In the genomic region with DNA sequence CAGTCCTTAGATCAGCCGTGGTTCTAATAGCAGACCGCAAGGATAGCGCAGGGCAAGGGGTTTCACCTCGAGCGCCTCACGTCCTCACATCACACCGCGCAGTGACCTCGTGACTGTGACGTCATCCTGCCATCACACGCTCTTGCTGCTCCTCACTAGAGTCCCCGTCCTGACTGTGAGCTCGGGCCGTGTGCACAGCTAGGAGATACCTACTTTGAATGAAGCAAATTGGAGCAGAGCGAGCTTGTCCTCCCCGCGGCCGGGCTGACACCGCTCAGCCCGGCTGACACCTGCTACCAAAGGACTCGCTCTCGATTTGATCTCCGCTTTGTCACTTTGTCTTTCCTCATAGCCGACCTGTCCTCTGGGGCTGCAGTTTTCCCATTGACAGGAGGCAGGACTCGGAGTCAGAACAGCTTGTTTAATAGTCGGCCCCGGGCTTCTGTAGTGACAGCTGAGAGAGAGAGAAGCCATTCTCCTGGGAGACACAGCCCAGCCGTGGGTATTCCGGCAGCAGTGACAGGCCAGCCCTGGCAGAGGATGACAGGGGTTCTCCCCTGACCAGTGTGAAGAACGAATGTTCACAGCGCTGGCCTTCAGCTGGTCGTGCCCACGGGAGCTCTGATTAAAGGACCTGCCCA, we compare ENCODE assay signal across 12 mouse cellular contexts.
DNase-seq lines count a peak whose midpoint lies in the region; ATAC-seq and TF ChIP-seq lines count a peak whose summit lies in the region.
"Had no signal": no experiment of that assay in that cellular context is flagged by ENCODE, and none has a peak within 500 bp of the region (broad histone marks: within the 10 kb centered on the region; RNA-seq: fewer than 3 reads in every experiment).

No protein-coding gene starts in this region.

- no peak overlapping the region for H3K4me3 ChIP-seq in heart, embryonic 14.5 days (ENCODE audit: control insufficient read depth in 1 of 2, insufficient read depth in 1 of 2, low read depth in 1 of 2, low read length in 2 of 2)
- 0 out of 2 replicates have a peak overlapping the region, but pooled peaks have one; percentile 4 for H3K4me3 ChIP-seq in hindbrain, embryonic 11.5 days (ENCODE audit: low read depth, low read length)
- no peak overlapping the region for H3K4me3 ChIP-seq in midbrain, postnatal 0 days (ENCODE audit: low read depth, low read length)
- H3K4me3 ChIP-seq in gastrocnemius, adult 2 months, result no peak overlapping the region
- H3K4me3 ChIP-seq: embryonic facial prominence, embryonic 12.5 days; limb, embryonic 15.5 days had no signal

- H3K4me2 ChIP-seq in heart, embryonic 14.5 days (ENCODE audit: low read length), result peak overlapping the region; percentile 38
- H3K4me2 ChIP-seq in hindbrain, embryonic 11.5 days (replicated peaks; ENCODE audit: low read depth, low read length), result no peak overlapping the region
- H3K4me2 ChIP-seq in midbrain, postnatal 0 days (ENCODE audit: low read depth, low read length, poor library complexity, severe bottlenecking), result no peak overlapping the region
- H3K4me2 ChIP-seq: embryonic facial prominence, embryonic 12.5 days; limb, embryonic 15.5 days had no signal

- 61% methylated on average over 33 of the region's 33 CpGs for WGBS in heart, embryonic 14.5 days
- 53% methylated on average over 33 of the region's 33 CpGs for WGBS in hindbrain, embryonic 11.5 days
- WGBS in midbrain, postnatal 0 days, result 66% methylated on average over 33 of the region's 33 CpGs

- H3K4me1 ChIP-seq in heart, embryonic 14.5 days (ENCODE audit: control insufficient read depth in 2 of 2, insufficient read depth in 2 of 2, low read length in 2 of 2), result no peaks in the 10 kb centered on the region
- no peaks in the 10 kb centered on the region for H3K4me1 ChIP-seq in hindbrain, embryonic 11.5 days (replicated peaks; ENCODE audit: control insufficient read depth, insufficient read depth, low read length)
- H3K4me1 ChIP-seq in midbrain, postnatal 0 days (ENCODE audit: insufficient read depth, low read length), result peaks cover 4% of the 10 kb centered on the region; the same call in 1 of the 2 replicates
- H3K4me1 ChIP-seq: embryonic facial prominence, embryonic 12.5 days; limb, embryonic 15.5 days had no signal

- peak; percentile 2 for DNase-seq in CD4-positive, CD25-positive, alpha-beta regulatory T cell, adult 2 months (ENCODE audit: low read depth, low spot score)
- DNase-seq in heart, postnatal 14 days, result no peak
- peak; percentile 41 for DNase-seq in hindbrain, embryonic 11.5 days (ENCODE audit: low spot score)
- DNase-seq in midbrain, postnatal 0 days (ENCODE audit: low spot score), result no peak
- no peak for DNase-seq in gastrocnemius, adult 2 months
- DNase-seq in left cerebral cortex, postnatal 14 days (ENCODE audit: low spot score in 2 of 2), result no peak

- H3K27me3 ChIP-seq in heart, embryonic 14.5 days (ENCODE audit: control insufficient read depth, insufficient read depth, low read length), result no peaks in the 10 kb centered on the region
- H3K27me3 ChIP-seq in hindbrain, embryonic 11.5 days (ENCODE audit: control insufficient read depth, insufficient read depth, low read length), result no peaks in the 10 kb centered on the region
- no peaks in the 10 kb centered on the region for H3K27me3 ChIP-seq in midbrain, postnatal 0 days (ENCODE audit: insufficient read depth, low read length)
- H3K27me3 ChIP-seq: embryonic facial prominence, embryonic 12.5 days; limb, embryonic 15.5 days; Patski had no signal

- no peaks in the 10 kb centered on the region for H3K36me3 ChIP-seq in heart, embryonic 14.5 days (ENCODE audit: control insufficient read depth, insufficient read depth, low read length)
- H3K36me3 ChIP-seq in hindbrain, embryonic 11.5 days (ENCODE audit: control insufficient read depth, insufficient read depth, low read length), result no peaks in the 10 kb centered on the region
- no peaks in the 10 kb centered on the region for H3K36me3 ChIP-seq in midbrain, postnatal 0 days (ENCODE audit: insufficient read depth, low read length)
- H3K36me3 ChIP-seq: embryonic facial prominence, embryonic 12.5 days; limb, embryonic 15.5 days had no signal

- H3K9ac ChIP-seq in heart, embryonic 14.5 days (ENCODE audit: low read length), result no peak overlapping the region
- no peak overlapping the region for H3K9ac ChIP-seq in hindbrain, embryonic 11.5 days (ENCODE audit: low read depth, low read length)
- H3K9ac ChIP-seq in midbrain, postnatal 0 days (replicated peaks; ENCODE audit: low read length, poor library complexity, severe bottlenecking), result no peak overlapping the region
- H3K9ac ChIP-seq: embryonic facial prominence, embryonic 12.5 days; limb, embryonic 15.5 days had no signal

- TF ChIP-seq CTCF in midbrain, postnatal 0 days (IDR thresholded peaks at IDR 0.05), result no peak
- TF ChIP-seq CTCF in gastrocnemius, adult 2 months (IDR thresholded peaks at IDR 0.05), result no peak

- intact Hi-C loops in heart, postnatal 14 days (cut with DNase I), result no loop called here
- intact Hi-C loops in gastrocnemius, adult 2 months (cut with DNase I), result no loop called here
- intact Hi-C loops in left cerebral cortex, postnatal 14 days (cut with DNase I), result no loop called here

- no peak overlapping the region for H3K27ac ChIP-seq in heart, embryonic 14.5 days (replicated peaks in 1 of 2; ENCODE audit: control insufficient read depth in 1 of 2, insufficient read depth in 1 of 2, low read depth in 2 of 2, low read length in 2 of 2)
- 0 out of 2 replicates have a peak overlapping the region, but pooled peaks have one; percentile 47 for H3K27ac ChIP-seq in hindbrain, embryonic 11.5 days (ENCODE audit: low read depth, low read length)
- H3K27ac ChIP-seq in midbrain, postnatal 0 days (ENCODE audit: low read depth, low read length), result no peak overlapping the region
- H3K27ac ChIP-seq in gastrocnemius, adult 2 months, result no peak overlapping the region
- H3K27ac ChIP-seq: embryonic facial prominence, embryonic 12.5 days; limb, embryonic 15.5 days; macrophage had no signal

- no peak for ATAC-seq in CD4-positive, CD25-positive, alpha-beta regulatory T cell, adult 4 months
- no peak for ATAC-seq in heart, embryonic 14.5 days (ENCODE audit: insufficient number of reproducible peaks, insufficient read depth, low FRiP score, low read depth)
- peak; percentile 66 for ATAC-seq in hindbrain, embryonic 11.5 days (ENCODE audit: low FRiP score)
- ATAC-seq in midbrain, postnatal 0 days (ENCODE audit: low FRiP score), result peak; percentile 31; the same call in 1 of the 2 replicates
- ATAC-seq: Patski had no signal

- no peaks in the 10 kb centered on the region for H3K9me3 ChIP-seq in heart, embryonic 14.5 days (ENCODE audit: control insufficient read depth, low read length)
- no peaks in the 10 kb centered on the region for H3K9me3 ChIP-seq in hindbrain, embryonic 11.5 days (ENCODE audit: control insufficient read depth, low read length)
- no peaks in the 10 kb centered on the region for H3K9me3 ChIP-seq in midbrain, postnatal 0 days (ENCODE audit: low read length)
- H3K9me3 ChIP-seq: embryonic facial prominence, embryonic 12.5 days; limb, embryonic 15.5 days had no signal

Comparison
In these comparisons a context has a peak if more than half of its experiments do, and no peak if none do; other contexts are left out.
1. DNase-seq: peak in CD4-positive, CD25-positive, alpha-beta regulatory T cell, adult 2 months (single experiment) and hindbrain, embryonic 11.5 days (single experiment); none in heart, postnatal 14 days (0 of 2), midbrain, postnatal 0 days (single experiment), gastrocnemius, adult 2 months (single experiment) and left cerebral cortex, postnatal 14 days (0 of 2).
2. ATAC-seq: peak in hindbrain, embryonic 11.5 days (single experiment) and midbrain, postnatal 0 days (single experiment); none in CD4-positive, CD25-positive, alpha-beta regulatory T cell, adult 4 months (single experiment) and heart, embryonic 14.5 days (single experiment).